Mouse (Mus musculus) CD8-positive naive resting alpha-beta T cell, adult 2 months (primary cell): Measurements from ENCODE around the gene Fggy.

Experiments used
- DNase-seq, 2 experiments: peaks; one replicate each; pipeline ENCODE4 v3.0.0; 2022; ENCODE audit warnings: low read depth in 2 of 2, low spot score in 2 of 2

Gene Fggy

GRCm38 (mm10) chr4:95775574-95775973 is 218.3 kb downstream of the Fggy start:
- no peak for DNase-seq

- no peak for DNase-seq
These were observed 220.5 kb downstream of the Fggy start for GRCm38 (mm10) chr4:95777839-95778238.

GRCm38 (mm10) chr4:95778528-95778927 is 221.2 kb downstream of the Fggy start:
- no peak for DNase-seq

GRCm38 (mm10) chr4:95784146-95784895 is 227.0 kb downstream of the Fggy start:
- no peak for DNase-seq

GRCm38 (mm10) chr4:95787609-95788008 is 230.3 kb downstream of the Fggy start:
- DNase-seq = no peak

- DNase-seq = no peak
These were observed 231.6 kb downstream of the Fggy start for GRCm38 (mm10) chr4:95788867-95789266.

GRCm38 (mm10) chr4:95791913-95792475 is 234.7 kb downstream of the Fggy start:
- no peak for DNase-seq

GRCm38 (mm10) chr4:95793647-95794328 is 236.5 kb downstream of the Fggy start:
- DNase-seq = no peak

- DNase-seq = no peak
These were observed 237.3 kb downstream of the Fggy start for GRCm38 (mm10) chr4:95794651-95795050.

GRCm38 (mm10) chr4:95795283-95795682 is 238.0 kb downstream of the Fggy start:
- no peak for DNase-seq

GRCm38 (mm10) chr4:95819650-95820049 is 262.3 kb downstream of the Fggy start:
- no peak for DNase-seq

- DNase-seq = no peak
These were observed 264.7 kb downstream of the Fggy start for GRCm38 (mm10) chr4:95821906-95822579.

- DNase-seq = no peak
These were observed 270.9 kb downstream of the Fggy start for GRCm38 (mm10) chr4:95828164-95828563.

- DNase-seq = no peak
These were observed 273.0 kb downstream of the Fggy start for GRCm38 (mm10) chr4:95830320-95830719.

- DNase-seq = no peak
These were observed 282.6 kb downstream of the Fggy start for GRCm38 (mm10) chr4:95839860-95840259.

- no peak for DNase-seq
These were observed 283.2 kb downstream of the Fggy start for GRCm38 (mm10) chr4:95840389-95841053.

- DNase-seq = no peak
These were observed 288.8 kb downstream of the Fggy start for GRCm38 (mm10) chr4:95845981-95846617.

- no peak for DNase-seq
These were observed 289.9 kb downstream of the Fggy start for GRCm38 (mm10) chr4:95847219-95847618.

GRCm38 (mm10) chr4:95847664-95848063 is 290.4 kb downstream of the Fggy start:
- no peak for DNase-seq

GRCm38 (mm10) chr4:95849497-95849896 is 292.2 kb downstream of the Fggy start:
- no peak for DNase-seq
